Mouse (Mus musculus) adrenal gland, adult 18-20 months (tissue): ENCODE measurements around the gene Plin1. TPM values are rescaled to one million over a fixed set of nuclear protein-coding genes. Genes with fewer than 3 reads are reported as not detected.

Source experiments
- DNase-seq, 2 experiments: peaks; one replicate each; pipeline ENCODE4 v3.0.0; 2021 to 2022; ENCODE audit warnings: low spot score in 2 of 2
- long read RNA-seq, 2 experiments: library from polyadenylated mRNA; stranded (forward); transcript quantifications; one replicate each; pipeline ENCODE4 v2.0.0; 2021
- total RNA-seq, 2 experiments: library from RNA; stranded (reverse); gene quantifications; 1 replicate in 1 of 2; 2 replicates in 1 of 2; pipeline ENCODE4 v1.2.3; 2021

Gene Plin1
- 1,000 to 10,000 TPM in 1 of 2 experiments, 100 to 1,000 TPM in 1; 490 to 1,137 TPM for total RNA-seq
- long read RNA-seq, experiment 1, transcript Plin1-201 (9 exons, 1,916 nt) = minor isoform, 56 of 385 reads
- long read RNA-seq, experiment 1, transcript Plin1-206 (9 exons, 2,817 nt) = major isoform, 159 of 385 reads
- long read RNA-seq, experiment 1, transcript Plin1-202 (8 exons, 1,841 nt) = minor isoform, 28 of 385 reads
- long read RNA-seq, experiment 1, transcript Plin1-203 (3 exons, 1,294 nt) = minor isoform, 5 of 385 reads
- long read RNA-seq, experiment 1, partial matches to known transcripts = 97 of 385 reads
- long read RNA-seq, experiment 1, other reads (novel, unspliced or antisense) = 40 of 385 reads
- long read RNA-seq, experiment 2, transcript Plin1-202 (8 exons, 1,841 nt) = minor isoform, 156 of 639 reads
- long read RNA-seq, experiment 2, transcript Plin1-206 (9 exons, 2,817 nt) = major isoform, 210 of 639 reads
- long read RNA-seq, experiment 2, transcript Plin1-201 (9 exons, 1,916 nt) = minor isoform, 81 of 639 reads
- long read RNA-seq, experiment 2, partial matches to known transcripts = 116 of 639 reads
- long read RNA-seq, experiment 2, other reads (novel, unspliced or antisense) = 72 of 639 reads

GRCm38 (mm10) chr7:79732622-79733021 is at the start of gene Plin1:
TSS of gene Plin1 (minus strand) at chr7:79732903.
- peak in 1 of 2 experiments; percentile 19 for DNase-seq

DNA sequence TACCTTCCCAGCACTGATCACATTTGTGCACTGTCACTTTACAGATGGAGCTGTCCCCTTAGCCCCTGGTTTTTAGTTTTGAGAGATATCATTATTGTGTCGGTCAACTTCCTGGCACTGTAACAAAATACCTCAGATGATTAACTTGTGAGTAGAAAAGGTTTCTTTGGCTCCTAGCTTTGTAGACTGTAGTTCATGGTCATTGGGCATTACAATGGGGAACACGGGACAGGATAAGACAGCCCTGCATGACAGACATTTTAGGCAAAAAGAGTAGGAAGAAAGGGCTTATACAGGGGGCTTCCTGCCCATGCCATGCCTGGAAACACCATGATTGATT is 49.8 kb upstream of the Plin1 start:
- DNase-seq = no peak

- no peak for DNase-seq
Observed at GRCm38 (mm10) chr7:79781826-79782515, 49.3 kb upstream of the Plin1 start.

GRCm38 (mm10) chr7:79780647-79781626 is 48.2 kb upstream of the Plin1 start:
- peak; percentile 71 to 80 for DNase-seq

DNA sequence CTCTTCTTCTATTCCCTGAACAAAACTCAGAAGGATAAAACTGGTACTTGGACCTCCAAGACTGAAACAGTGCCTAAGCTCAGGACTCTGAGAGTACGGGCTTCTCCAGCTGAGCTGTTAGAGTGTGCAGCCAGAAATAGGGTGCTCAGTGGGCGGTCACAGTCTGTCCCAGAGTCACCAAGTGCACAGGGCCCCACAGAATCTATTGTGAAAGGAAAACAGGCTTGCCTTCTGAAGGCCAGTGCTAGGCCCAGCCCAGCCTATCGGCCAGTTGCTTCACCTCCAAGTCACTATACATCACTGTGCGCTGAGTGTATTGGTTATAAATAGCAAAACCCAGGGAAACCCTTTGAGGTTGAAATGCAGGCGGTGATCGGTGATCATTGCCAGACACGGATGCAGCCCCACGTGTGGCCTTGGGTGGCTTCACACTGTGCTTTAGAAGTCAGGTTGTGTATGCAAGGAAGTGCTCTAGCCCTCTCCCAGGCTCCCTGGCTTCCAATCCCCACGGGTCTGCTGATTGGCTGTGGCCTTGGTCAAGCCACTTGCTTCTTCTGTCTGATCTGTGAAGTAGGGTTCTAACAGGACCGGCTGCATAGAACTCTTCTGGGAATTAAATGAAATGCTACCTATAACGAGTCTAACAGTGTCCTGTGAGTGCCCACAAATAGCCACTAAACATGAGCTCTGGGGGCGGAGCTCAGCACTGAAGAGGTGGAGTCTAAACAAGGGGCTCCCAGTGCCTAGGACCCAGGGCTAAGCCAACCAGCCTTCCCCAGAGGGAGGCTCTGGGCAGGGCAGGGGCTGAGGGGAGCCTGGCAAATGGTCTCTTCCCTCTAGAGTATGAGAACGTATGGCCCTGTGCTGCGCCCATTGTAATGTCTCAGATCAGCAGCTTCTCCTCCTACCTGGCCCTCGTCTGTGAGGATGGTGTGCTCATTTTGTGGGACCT is 39.1 kb upstream of the Plin1 start:
- DNase-seq = no peak

GRCm38 (mm10) chr7:79769664-79770063 is 37.0 kb upstream of the Plin1 start:
- DNase-seq = no peak

DNA sequence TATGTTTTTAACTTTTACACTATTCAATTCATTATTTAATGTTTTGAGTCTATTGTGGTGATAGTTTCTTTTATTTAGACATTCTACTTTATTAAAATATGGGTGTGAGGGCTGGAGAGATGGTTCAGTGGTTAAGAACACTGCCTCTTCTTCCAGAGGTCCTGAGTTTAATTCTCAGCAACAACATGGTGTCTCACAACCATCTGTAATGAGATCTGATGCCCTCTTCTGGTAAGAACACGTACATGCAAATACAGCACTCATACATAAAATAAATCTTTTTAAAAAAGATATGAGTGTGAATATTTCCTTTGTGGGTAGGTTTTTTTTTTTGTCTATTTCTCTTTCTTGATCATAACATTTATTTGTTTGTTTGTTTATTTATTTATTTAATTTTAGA is 33.3 kb upstream of the Plin1 start:
- no peak for DNase-seq

GRCm38 (mm10) chr7:79762106-79762505 is 29.4 kb upstream of the Plin1 start:
- no peak for DNase-seq

DNA sequence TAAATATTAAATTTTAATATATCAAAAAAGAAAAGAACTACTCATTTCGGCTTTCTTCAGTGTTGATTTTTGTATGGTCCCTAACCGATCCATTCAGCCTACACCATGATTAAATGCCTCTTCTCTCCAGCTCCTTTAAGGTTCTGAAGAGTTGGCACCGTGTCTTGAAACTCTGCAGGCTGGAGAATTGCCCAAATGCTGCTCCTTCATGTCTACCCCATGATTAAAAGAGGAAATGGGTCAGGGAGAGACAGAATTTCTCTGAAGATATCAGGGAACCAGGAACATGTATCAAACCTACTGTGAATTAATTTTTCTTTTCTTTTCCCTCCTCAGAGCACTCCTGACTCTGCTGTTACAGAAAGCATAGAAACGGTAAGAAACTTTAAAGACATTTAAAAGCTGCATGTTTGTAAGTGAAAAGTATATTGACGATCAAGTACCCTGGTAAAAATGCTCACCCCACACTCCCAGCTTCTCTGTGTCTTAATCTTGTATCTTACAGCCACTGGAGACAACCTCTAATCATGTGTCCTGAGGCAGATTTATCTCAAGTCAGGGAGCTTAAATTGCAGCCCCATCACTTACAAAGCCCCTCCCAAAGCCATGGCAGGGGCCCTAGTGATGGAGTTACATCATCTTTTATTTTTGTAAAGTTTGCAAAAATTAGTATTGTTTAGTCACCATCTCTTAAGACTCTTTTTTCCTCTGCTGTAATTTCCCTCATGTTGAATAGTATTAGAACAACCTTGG is 28.6 kb upstream of the Plin1 start:
- DNase-seq = no peak

GRCm38 (mm10) chr7:79759766-79760165 is 27.1 kb upstream of the Plin1 start:
- no peak for DNase-seq

GRCm38 (mm10) chr7:79758176-79758575 is 25.5 kb upstream of the Plin1 start:
- DNase-seq = no peak

DNA sequence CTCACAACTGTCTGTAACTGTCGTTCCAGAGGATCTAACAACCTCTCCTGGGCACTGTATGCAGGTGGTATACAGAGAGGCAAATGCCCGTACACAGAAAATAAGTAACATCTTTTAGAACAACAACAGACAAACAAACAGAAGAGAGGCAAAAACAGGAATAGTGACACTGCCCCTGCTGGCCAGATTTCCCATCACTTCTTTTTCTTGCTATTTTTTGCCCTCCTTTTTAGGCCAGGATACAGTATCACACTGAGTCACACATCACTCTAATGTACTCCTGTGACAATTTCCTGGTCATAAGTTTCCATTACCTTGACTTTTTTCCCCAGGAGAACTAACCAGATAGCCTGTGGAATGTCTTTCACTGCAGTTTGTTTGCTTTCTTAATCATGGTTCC is 23.6 kb upstream of the Plin1 start:
- DNase-seq = no peak

DNA sequence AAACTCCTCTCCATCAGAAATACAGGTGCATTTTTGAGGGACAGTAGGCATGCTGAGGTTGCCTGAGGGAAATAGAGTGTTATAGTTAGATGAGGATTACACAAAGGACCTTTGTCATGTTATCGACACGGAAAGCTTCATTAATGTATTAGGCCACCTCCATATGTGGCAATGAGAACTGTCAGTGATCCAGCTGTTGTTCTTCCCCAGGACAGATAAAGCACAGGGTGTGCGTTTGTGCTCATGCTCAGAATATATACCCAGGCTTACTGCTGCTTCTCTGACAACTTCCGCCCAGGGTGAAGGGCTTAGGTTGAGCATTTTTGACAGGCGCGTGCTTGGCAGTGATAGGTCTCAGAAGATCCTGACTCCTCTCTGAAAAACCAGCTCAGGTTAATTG is 16.8 kb upstream of the Plin1 start:
- DNase-seq = no peak

DNA sequence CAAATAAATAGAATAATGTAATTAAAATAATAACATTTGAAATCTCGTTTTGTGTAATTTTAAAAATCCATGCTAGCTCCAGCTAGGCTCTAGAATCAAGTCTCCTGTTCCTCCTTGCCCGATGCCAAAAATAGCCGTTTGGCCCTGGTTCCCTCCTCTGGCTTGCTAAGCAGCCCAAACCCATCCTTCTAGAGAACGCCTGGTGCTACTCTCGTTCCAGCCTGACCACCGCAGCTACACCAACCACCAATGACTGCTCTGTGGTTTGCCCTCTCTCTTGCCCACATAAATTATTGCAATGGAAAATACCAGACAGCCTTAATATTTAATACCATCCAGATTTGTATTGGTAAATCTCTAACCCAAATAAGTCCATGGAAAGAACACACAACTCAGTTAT is 15.0 kb upstream of the Plin1 start:
- no peak for DNase-seq

- no peak for DNase-seq
Observed at GRCm38 (mm10) chr7:79744585-79744984, 11.9 kb upstream of the Plin1 start.

- DNase-seq = no peak
Observed at GRCm38 (mm10) chr7:79744051-79744450, 11.3 kb upstream of the Plin1 start.

DNA sequence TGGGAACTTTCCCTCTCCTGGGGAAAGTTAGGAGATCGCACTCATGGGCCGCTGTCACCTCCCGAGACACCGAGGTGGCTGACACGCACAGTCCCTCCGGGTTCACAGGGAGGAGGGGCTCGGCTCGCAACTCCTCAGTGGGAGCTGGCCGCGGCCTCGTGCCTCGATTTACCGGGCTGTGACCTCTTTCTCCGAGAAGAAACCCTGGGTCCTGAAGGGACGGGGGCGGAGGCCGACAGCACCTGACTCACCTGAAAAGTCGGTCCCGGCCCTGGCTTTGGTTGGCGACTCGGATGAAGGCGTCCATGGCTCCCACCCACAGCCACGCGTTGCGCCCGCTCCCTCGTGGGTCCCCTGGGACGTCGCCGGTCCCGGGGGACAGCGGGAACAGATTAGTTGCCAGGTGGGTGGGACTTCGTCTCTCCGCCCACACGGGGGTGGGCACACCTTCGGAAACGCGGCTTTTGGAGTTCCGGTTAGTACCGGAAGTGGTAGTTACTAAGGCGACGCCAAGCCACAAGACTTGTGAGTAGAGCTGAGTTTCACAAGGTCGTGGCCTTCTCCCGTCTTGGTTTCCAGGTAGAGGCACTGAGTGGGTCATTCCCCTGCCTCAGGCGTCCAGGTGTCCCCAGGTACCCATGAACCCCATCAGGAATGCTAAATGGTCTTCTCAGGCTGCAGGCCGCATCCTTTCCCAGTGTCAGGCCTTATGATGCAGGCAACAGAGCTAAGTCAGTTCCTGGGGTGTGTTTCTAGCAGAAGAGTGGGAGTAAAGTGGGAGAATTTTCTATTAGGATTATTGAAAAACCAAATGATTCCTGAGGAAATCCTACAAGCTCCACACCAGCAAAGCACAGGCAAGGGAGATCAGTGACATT is 10.2 kb upstream of the Plin1 start, which contains the start of the genes Pex11a and Wdr93:
TSS of gene Pex11a (minus strand) at position 473 of the 878 bp plus-strand sequence.
TSS of gene Wdr93 (plus strand) at position 505 of the 878 bp plus-strand sequence.
- peak; percentile 70 to 77 for DNase-seq

GRCm38 (mm10) chr7:79742277-79742658 is 9.6 kb upstream of the Plin1 start:
- DNase-seq = no peak
